Mouse (Mus musculus) forelimb bud, embryonic 11.5 days (tissue): Measurements from ENCODE around the gene Il5ra.

Source experiments
- DNase-seq: peaks from one replicate; pipeline ENCODE4 v3.0.0-alpha.2; 2012; ENCODE audit warnings: low read depth, low spot score

Gene Il5ra

DNA sequence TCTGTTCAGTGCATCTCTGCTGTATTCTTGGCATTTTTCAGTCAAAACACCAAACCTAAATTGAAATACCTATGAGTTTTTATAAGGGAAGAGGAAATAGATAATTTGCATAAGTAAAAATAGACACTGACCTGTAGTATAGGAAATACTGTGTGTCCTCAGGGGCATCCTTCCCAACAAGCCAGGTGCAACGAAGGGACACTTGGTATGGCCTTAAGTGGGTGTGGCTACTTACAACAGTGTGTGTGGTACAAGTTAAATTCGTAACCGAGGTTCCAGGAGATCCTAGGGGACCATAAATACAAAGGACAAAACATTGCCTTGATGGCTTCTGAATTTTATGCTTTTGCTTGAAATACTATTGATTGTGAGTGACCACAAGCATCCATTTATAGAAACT, 10.6 kb downstream of the Il5ra start:
- DNase-seq, result no peak

DNA sequence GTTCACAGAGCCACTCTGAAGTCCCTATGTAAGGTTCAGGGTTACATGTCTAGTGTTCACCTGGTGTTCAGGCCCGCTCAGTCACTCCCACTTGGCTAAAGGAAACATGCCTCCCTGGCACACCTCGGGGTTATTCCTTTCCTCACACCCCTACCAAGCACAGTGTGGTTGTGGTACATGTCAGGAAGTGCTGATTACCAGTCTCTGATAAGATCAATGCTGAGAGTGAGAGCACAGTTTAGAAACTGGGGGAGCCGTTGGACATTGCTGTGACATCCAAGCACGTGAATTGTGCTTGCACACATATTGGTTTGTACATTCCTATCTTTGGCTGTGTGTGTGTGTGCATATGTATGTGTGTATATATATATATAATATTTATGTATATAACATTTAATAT, 16.3 kb downstream of the Il5ra start:
- no peak for DNase-seq

DNA sequence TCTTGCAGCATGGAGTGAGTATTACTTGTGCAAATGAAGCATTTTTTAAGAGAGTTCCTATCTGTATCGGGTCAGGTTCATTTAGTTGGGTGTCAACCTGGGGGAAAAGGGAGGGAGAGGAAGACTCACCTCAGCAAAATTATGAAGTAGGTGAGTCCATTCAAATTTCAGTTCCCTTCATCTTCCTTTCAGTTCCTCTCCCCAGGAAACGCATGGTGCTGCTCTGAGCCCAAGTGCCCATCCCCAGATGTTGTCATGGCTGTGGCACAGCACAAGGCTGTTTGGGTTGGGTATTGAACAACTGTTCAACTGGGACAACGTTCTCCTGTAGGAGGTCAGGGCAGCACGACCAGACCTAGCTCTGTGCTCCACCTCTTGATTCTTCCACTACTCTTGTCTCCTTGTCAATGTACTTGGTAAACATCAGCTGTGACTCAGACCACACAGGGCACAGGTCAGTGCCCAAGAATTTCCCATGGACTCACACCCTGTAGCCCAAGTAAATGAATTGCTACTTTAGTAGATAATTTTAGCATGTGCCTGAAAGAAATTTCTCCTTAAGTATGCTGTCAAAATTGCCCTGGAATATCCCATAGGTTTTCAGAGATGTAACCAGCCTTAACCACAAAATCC, 19.0 kb downstream of the Il5ra start:
- no peak for DNase-seq

DNA sequence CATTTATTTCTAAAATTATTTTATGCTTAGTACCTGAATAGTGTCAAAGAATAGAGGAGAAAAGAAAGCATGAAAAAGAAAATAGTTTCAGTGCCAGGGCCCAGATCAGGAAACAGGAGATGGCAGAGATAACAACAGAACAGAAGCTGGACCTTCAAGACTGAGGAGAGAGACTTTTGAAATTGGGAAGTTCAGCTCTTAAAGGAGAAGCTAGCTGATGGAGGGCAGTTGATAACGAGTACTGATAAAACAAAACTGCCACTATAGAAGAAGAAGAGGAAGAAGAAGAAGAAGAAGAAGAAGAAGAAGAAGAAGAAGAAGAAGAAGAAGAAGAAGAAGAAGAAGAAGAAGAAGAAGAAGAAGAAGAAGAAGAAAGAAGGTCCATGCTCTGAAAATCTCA, 21.1 kb downstream of the Il5ra start:
- no peak for DNase-seq

DNA sequence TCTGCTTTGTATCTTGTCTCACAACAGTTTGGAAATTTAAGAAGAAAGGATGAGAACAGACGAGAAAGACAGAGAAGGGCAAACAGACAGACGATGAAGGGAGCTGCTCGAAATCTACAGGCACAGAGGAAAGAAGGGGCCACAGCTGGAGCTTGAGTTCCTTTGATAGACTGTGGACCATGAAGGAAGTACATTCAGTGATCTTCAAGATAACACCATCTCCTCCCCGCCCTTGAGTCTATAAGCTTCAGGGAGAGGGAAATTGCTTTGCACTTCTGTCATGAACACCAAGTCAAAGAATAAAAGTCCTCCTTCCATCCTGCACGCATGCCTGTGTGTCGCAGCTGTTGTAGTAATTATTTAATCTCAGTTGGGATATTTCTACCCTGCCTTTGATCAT, 22.8 kb downstream of the Il5ra start:
- DNase-seq, result no peak

DNA sequence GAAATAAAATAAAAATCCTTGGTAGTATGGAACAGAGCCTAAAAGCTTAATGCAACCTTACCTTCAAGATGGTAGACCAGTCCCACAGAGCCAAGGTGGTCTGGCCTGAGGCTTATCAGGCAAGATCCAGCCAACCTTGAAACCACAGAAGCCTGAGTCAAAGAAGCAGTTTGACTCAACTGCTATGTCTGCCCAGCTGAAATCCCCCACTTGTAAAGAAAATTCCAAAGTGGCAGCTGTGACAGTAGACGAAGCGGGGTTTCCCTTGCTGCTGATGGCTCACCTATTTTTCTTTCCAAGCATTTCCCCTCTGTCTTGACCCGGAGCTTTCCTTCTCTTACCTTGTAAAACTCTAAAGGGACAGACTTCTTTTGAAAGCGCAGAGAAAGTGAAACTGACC, 23.2 kb downstream of the Il5ra start:
- DNase-seq, result no peak

DNA sequence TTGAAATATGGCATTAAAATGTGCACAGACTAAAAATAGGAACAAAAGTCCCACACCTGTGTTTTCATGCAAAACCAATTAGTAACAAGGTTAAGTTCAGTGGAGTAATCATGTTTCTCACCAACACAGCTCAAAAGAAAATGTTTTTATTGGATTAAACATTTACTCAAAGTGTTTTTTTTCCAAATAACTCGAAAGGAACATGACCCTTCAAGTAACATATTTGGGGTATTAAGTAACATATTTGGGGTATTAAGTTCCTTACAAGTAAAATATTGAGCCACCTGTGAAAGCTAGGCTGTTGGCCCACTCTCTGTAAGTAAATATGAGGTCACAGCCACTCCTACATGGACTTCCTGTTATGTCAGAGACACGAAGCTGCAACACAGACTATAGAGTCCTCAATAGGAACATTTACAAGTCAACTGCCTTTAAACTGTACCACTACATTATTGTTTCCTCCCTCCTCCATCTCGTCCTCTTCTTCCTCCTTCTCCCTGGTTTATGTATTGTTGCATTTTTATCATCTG, 43.3 kb downstream of the Il5ra start:
- DNase-seq, result no peak

DNA sequence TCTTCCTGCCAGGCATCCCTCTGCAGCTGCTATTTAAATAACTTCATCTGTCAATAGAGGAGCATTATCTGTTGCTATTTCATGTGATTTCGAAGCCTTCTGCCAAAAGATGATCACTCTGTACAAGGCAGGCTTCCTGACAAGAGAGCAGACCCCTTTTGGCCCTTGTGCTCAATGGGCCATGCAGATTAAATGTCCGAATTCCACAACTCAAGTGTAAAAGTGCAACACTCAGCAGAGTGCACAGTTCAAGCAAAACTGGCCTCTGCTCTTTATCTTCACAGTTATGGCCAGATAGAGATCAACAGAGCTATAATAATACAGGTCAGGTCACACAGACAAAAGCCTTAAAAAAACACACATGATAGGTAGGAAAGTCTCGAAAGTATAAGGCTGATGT, 46.9 kb downstream of the Il5ra start:
- DNase-seq, result no peak

DNA sequence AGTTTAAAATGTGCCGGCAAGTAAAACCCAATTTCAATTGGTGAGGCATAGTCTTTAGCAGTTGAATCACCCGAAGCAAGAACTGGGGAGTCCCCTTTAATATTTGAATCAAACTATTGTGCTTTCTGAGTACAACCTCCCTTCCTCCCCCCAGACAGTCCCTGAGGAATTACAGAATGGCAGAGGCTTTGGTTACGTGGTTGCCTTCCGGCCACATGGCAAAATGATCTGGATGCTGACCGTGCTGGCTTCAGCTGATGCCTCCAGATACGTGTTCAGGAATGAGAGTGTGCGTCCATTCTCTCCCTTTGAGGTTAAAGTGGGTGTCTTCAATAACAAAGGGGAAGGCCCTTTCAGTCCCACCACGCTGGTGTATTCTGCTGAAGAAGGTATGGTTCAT, 73.3 kb downstream of the Il5ra start:
- no peak for DNase-seq

DNA sequence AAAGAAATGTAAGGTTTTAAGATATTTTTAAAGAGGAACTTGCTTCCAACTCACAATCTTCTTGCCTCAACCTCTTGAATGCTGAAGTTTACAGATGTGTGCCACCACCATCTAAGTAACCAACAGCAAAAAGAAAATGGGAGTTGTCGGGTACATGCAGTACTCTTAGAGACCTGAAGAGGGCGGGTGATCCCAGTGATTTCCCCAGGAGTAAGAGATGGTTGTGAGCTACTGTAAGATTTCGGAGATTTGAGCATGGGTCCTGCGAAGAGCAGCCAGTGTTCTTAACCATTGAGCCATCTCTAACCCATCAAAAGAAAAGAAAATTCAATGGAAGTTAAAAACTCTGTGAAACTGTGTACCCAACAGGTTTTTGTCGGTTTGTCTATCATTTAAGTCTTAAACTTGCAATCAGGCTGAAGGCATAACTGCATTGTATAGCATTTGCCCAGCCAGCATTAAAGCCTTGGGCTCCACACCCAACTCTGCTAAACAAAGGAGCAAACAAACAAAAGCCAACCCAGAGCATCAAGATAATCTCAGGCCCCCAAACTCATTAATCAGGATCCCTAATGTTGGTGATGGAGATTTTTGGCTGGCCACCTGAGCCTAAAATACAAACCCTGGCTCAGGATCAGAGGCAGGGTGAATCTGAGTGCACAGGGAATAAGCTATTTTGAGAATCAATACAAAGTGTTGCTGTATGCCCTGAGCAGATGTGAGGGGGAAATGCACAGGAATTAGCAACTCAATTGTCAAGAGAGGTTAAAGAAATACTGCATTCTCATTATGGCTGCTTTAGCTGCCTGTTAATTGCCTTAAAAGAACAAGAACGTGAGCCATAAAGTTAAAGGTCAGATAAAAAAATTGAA, 84.8 kb downstream of the Il5ra start:
- peak; percentile 65 for DNase-seq
